Mouse (Mus musculus): ENCODE results near the gene Cfap61.

DNA sequence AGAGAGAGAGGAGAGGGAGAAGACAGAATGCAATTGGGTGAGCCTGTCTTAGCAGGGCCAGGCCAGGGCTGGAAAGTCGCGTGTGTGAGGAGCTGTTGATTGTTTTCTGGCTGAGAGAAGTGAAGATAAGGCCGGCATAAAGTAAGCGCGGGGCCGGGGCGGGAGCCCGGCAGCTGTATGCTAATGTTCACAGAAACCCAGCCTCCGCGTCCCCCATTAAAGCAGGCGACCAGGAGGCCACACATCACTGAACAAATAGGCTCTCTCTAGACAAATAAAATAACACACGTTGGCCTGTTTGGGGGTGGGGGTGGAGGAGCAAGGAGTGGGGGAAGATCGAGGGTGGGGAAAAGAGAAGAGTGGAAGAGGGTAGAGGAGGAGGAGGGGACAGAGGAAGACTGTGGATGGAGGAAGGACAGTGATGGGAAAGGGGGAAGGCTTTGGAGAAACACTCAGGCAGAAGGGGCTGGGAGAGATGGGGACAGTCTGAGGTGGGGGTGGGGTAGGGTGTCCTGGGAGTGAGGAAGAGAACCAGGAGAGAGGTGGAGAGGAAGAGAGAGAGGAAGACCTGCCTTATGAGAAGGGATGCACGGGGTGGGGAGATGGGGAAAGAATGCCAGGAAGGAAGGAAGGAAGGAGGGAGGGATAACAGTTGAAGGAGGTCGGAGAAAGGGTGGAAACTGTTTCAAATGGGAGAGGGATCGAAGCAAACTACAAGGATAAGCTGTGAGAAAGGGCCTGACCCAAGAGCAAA is 282.8 kb downstream of the Cfap61 start:
- TF ChIP-seq CTCF (IDR thresholded peaks at IDR 0.05; ENCODE audit: low read depth) = no peak
- TF ChIP-seq EP300 (IDR thresholded peaks at IDR 0.05; ENCODE audit: low read depth) = no peak
